Mouse (Mus musculus): ENCODE measurements around the gene St6galnac4. TPM values are rescaled to one million over a fixed set of nuclear protein-coding genes. Genes with fewer than 3 reads are reported as not detected.

St6galnac4 gene
- polyA plus RNA-seq, 1 experiment: 34.8 TPM

- TF ChIP-seq CTCF (IDR thresholded peaks at IDR 0.05; ENCODE audit: extremely low read depth, insufficient read depth, low read length) (no peak), POLR2A (IDR thresholded peaks at IDR 0.05; ENCODE audit: extremely low read depth, insufficient read depth, low read length) (no peak)
- Histone ChIP-seq H3K4me3 (ENCODE audit: insufficient read depth, low read length) (no peak overlapping the region), H3K27ac (ENCODE audit: insufficient read depth, low read length) (no peak overlapping the region), H3K4me1 (ENCODE audit: control insufficient read depth, insufficient read depth, low read length) (no peaks in the 10 kb centered on the region)
These were observed 9.8 kb downstream of the St6galnac4 start for GRCm38 (mm10) chr2:32596725-32597124.

GRCm38 (mm10) chr2:32597248-32597647 is 10.4 kb downstream of the St6galnac4 start:
- Histone ChIP-seq H3K4me3 (ENCODE audit: insufficient read depth, low read length) (no peak overlapping the region), H3K4me1 (ENCODE audit: control insufficient read depth, insufficient read depth, low read length) (no peaks in the 10 kb centered on the region), H3K27ac (ENCODE audit: insufficient read depth, low read length) (no peak overlapping the region)
- TF ChIP-seq CTCF (IDR thresholded peaks at IDR 0.05; ENCODE audit: extremely low read depth, insufficient read depth, low read length): no peak
- no peak for TF ChIP-seq POLR2A (IDR thresholded peaks at IDR 0.05; ENCODE audit: extremely low read depth, insufficient read depth, low read length)

DNA sequence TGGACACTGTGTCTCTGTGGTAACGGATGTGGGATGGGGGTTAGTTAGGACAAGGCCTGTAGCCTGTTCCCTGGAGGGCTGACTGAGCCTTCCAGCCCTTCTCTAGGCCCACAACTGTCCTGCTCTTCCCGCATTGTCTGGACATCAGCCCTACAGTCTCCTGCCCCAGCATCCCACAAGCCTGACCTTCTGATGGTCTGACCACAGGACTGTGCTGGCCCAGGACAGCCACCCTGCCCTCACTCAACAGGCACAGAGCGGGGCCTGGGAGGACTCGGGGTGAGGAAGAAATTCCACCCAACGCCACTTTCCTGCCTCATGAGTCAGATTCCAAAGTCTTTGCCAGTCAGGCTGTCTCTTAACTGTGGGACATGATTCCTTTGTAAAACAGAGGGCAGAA is 10.8 kb downstream of the St6galnac4 start:
- Histone ChIP-seq H3K4me3 (ENCODE audit: insufficient read depth, low read length) (no peak overlapping the region), H3K27ac (ENCODE audit: insufficient read depth, low read length) (no peak overlapping the region), H3K4me1 (ENCODE audit: control insufficient read depth, insufficient read depth, low read length) (no peaks in the 10 kb centered on the region)
- TF ChIP-seq POLR2A (IDR thresholded peaks at IDR 0.05; ENCODE audit: extremely low read depth, insufficient read depth, low read length) (no peak), CTCF (IDR thresholded peaks at IDR 0.05; ENCODE audit: extremely low read depth, insufficient read depth, low read length) (no peak)

DNA sequence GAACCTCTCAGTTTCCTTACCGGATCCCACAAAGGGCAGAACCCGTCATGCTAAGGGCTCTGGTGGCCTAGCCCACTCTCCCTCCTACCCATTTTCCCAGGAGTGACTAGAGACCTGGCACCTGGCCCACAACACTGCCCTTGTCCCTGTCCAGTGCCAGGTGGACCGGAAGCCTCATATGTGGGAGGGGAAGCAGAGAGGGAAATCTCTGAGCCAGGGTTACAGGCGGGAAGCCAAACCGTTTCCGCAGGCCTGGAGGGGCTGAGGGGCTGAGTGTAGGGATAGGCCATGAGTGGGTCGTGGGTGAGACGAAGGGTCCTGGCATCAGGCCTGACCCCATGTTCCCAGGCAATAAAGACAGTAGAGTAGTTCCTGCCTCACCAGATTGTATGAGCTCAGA is 11.6 kb downstream of the St6galnac4 start:
- no peaks in the 10 kb centered on the region for H3K4me1 ChIP-seq (ENCODE audit: control insufficient read depth, insufficient read depth, low read length)
- no peak overlapping the region for H3K4me3 ChIP-seq (ENCODE audit: insufficient read depth, low read length)
- TF ChIP-seq CTCF (IDR thresholded peaks at IDR 0.05; ENCODE audit: extremely low read depth, insufficient read depth, low read length) (no peak), POLR2A (IDR thresholded peaks at IDR 0.05; ENCODE audit: extremely low read depth, insufficient read depth, low read length) (no peak)
- no peak overlapping the region for H3K27ac ChIP-seq (ENCODE audit: insufficient read depth, low read length)

GRCm38 (mm10) chr2:32599409-32599808 is 12.5 kb downstream of the St6galnac4 start, which contains the start of gene St6galnac6:
TSS of gene St6galnac6 (plus strand) at chr2:32599709.
- no peak within 1 kb of the TSS for H3K27ac ChIP-seq (ENCODE audit: insufficient read depth, low read length)
- no peaks in the 10 kb centered on the region for H3K4me1 ChIP-seq (ENCODE audit: control insufficient read depth, insufficient read depth, low read length)

DNA sequence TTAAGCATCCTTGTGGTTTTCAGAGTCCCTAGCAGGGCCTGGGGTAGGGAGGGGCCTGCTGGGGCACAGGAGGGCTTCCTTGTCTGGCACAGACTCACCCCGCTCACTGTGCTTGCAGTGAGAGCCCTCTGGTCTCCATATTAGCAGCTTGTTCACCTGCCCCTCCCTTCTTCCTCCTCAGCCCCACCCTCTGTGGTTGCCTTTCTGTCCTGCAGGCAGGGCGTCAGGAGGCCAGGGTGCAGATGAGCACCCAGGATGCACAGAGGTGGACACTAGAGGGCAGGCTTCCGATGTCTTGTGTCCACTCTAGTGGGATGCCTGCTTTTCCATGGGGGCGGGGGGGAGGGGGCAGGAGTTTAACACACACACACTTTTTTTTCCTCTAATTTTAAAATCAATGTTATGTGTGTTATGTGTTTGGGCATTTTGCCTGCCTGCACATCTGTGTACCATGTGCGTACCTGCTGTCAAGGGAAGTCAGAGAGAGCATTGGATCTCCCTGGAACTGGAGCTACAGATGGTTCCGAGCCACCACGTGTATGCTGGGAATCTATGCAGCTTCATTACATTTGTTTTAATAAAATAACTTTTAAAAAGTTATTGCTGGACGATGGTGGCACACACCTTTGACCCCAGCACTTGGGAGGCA is 14.6 kb downstream of the St6galnac4 start:
- TF ChIP-seq CTCF (IDR thresholded peaks at IDR 0.05; ENCODE audit: extremely low read depth, insufficient read depth, low read length): peak; percentile 41
- TF ChIP-seq POLR2A (IDR thresholded peaks at IDR 0.05; ENCODE audit: extremely low read depth, insufficient read depth, low read length): no peak
- Histone ChIP-seq H3K4me1 (ENCODE audit: control insufficient read depth, insufficient read depth, low read length) (no peaks in the 10 kb centered on the region), H3K4me3 (ENCODE audit: insufficient read depth, low read length) (no peak overlapping the region), H3K27ac (ENCODE audit: insufficient read depth, low read length) (no peak overlapping the region)

More at GRCm38 (mm10) chr2:32599409-32599808, 12.5 kb downstream of the St6galnac4 start, which contains the start of gene St6galnac6:
- H3K4me3 ChIP-seq (ENCODE audit: insufficient read depth, low read length): no peak within 1 kb of the TSS
- TF ChIP-seq CTCF (IDR thresholded peaks at IDR 0.05; ENCODE audit: extremely low read depth, insufficient read depth, low read length) (no peak), POLR2A (IDR thresholded peaks at IDR 0.05; ENCODE audit: extremely low read depth, insufficient read depth, low read length) (no peak)

- no peak overlapping the region; the same call in 1 of the 2 replicates for H3K27ac ChIP-seq (ENCODE audit: insufficient read depth, low read length)
- TF ChIP-seq POLR2A (IDR thresholded peaks at IDR 0.05; ENCODE audit: extremely low read depth, insufficient read depth, low read length) (0 out of 2 replicates have a peak, but pooled peaks have one; percentile 33), CTCF (IDR thresholded peaks at IDR 0.05; ENCODE audit: extremely low read depth, insufficient read depth, low read length) (peak; percentile 78)
- H3K4me1 ChIP-seq (ENCODE audit: control insufficient read depth, insufficient read depth, low read length): no peaks in the 10 kb centered on the region
- no peak overlapping the region; the same call in 1 of the 2 replicates for H3K4me3 ChIP-seq (ENCODE audit: insufficient read depth, low read length)
These were observed 15.7 kb downstream of the St6galnac4 start for GRCm38 (mm10) chr2:32602600-32603054.

DNA sequence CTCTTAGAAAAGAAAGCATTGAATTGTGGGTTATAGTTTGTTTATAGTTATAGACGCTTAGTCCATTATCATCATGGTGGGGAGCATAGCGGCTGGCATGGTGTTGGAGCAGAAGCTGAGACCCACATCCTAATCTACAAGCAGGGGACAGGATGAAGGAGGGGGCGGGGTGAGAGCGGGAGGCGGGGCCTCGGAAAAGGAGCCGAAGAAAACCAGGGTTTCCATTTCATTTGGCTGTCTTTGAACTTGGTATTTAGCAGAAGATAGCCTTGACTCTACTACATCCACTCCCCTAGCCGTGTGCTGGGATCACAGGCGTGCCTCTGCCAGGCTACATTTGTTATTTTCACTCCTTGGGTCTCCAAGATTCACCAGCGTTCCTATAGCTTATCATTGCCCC is 17.7 kb downstream of the St6galnac4 start:
- peaks cover 1% of the 10 kb centered on the region; the same call in 1 of the 2 replicates for H3K4me1 ChIP-seq (ENCODE audit: control insufficient read depth, insufficient read depth, low read length)
- no peak overlapping the region for H3K4me3 ChIP-seq (ENCODE audit: insufficient read depth, low read length)
- TF ChIP-seq POLR2A (IDR thresholded peaks at IDR 0.05; ENCODE audit: extremely low read depth, insufficient read depth, low read length) (no peak), CTCF (IDR thresholded peaks at IDR 0.05; ENCODE audit: extremely low read depth, insufficient read depth, low read length) (no peak)
- H3K27ac ChIP-seq (ENCODE audit: insufficient read depth, low read length): no peak overlapping the region

GRCm38 (mm10) chr2:32606161-32607142 is 19.6 kb downstream of the St6galnac4 start:
- H3K27ac ChIP-seq (ENCODE audit: insufficient read depth, low read length): no peak overlapping the region

More at GRCm38 (mm10) chr2:32606161-32607142, 19.6 kb downstream of the St6galnac4 start:
- TF ChIP-seq POLR2A (IDR thresholded peaks at IDR 0.05; ENCODE audit: extremely low read depth, insufficient read depth, low read length) (no peak), CTCF (IDR thresholded peaks at IDR 0.05; ENCODE audit: extremely low read depth, insufficient read depth, low read length) (peak; percentile 35; the same call in 1 of the 2 replicates)
- Histone ChIP-seq H3K4me1 (ENCODE audit: control insufficient read depth, insufficient read depth, low read length) (peaks cover 1% of the 10 kb centered on the region; the same call in 1 of the 2 replicates), H3K4me3 (ENCODE audit: insufficient read depth, low read length) (peak overlapping the region; percentile 81)

Measured in cortical plate, adult 2 months (tissue).